Mouse (Mus musculus): ENCODE data around the gene Ulk4. TPM values are rescaled to one million over a fixed set of nuclear protein-coding genes. Genes with fewer than 3 reads are reported as not detected.

Gene Ulk4
- polyA plus RNA-seq, 1 experiment from 2014 or later = 144 TPM

- 1% methylated on average over 7 of the region's 7 CpGs for WGBS
- Histone ChIP-seq H3K27me3 (replicated peaks) (no peaks in the 10 kb centered on the region), H3K36me3 (no peaks in the 10 kb centered on the region), H3K9me3 (no peaks in the 10 kb centered on the region), H3K9ac (peak overlapping the region; percentile 95), H3K27ac (no peak overlapping the region), H3K4me1 (peaks cover 48% of the 10 kb centered on the region), H3K4me2 (replicated peaks) (peak overlapping the region; percentile 90), H3K4me3 (peak overlapping the region; percentile 91)
- ATAC-seq (ENCODE audit: low FRiP score, low read depth) = no peak
Measured at GRCm38 (mm10) chr9:121298065-121298398, 21.0 kb upstream of the Ulk4 start.

GRCm38 (mm10) chr9:121297171-121298064 is 20.4 kb upstream of the Ulk4 start, which contains the start of gene Trak1:
Gene Trak1 (plus strand): TSS chr9:121297502.
- Histone ChIP-seq H3K36me3 (no peaks in the 10 kb centered on the region), H3K27me3 (replicated peaks) (no peaks in the 10 kb centered on the region), H3K9ac (peak within 1 kb of the TSS; percentile 95), H3K4me3 (peak within 1 kb of the TSS; percentile 91), H3K4me2 (replicated peaks) (peak within 1 kb of the TSS; percentile 90), H3K9me3 (no peaks in the 10 kb centered on the region), H3K27ac (no peak within 1 kb of the TSS; the same call in 1 of the 2 replicates), H3K4me1 (peaks cover 45% of the 10 kb centered on the region)
- under 1% methylated on average over 101 of the region's 116 CpGs for WGBS
- ATAC-seq (ENCODE audit: low FRiP score, low read depth) = peak; percentile 84

- no peak overlapping the region for H3K4me2 ChIP-seq (replicated peaks)
- no peak overlapping the region for H3K4me3 ChIP-seq
- WGBS = 80% methylated on average over 7 of the region's 7 CpGs
- H3K27me3 ChIP-seq (replicated peaks) = no peaks in the 10 kb centered on the region
- H3K4me1 ChIP-seq = peaks cover 29% of the 10 kb centered on the region
- H3K9ac ChIP-seq = no peak overlapping the region
- no peak overlapping the region for H3K27ac ChIP-seq
- ATAC-seq (ENCODE audit: low FRiP score, low read depth) = no peak
- no peaks in the 10 kb centered on the region for H3K36me3 ChIP-seq
- no peaks in the 10 kb centered on the region for H3K9me3 ChIP-seq
Measured at GRCm38 (mm10) chr9:121295221-121295620, 18.2 kb upstream of the Ulk4 start.

DNA sequence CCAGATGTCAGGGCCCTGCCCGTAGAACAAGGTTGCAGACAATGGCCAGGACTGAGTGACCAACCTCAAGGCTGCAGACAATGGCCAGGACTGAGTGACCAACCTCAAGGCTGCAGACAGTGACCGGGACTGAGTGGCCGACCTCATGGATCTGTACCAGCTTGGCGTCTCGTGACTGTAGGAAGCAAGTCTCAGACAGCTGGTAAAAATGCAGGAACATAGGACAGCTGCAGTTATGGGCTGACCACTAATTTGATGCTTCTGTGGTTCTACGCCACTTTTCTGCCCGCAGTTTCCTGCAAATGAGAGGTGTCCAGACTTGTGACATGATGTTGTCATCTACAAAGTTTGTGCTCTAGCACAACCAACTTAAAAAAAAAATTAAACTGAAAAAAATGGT is 16.2 kb upstream of the Ulk4 start:
- H3K4me3 ChIP-seq = no peak overlapping the region
- no peak overlapping the region for H3K27ac ChIP-seq
- ATAC-seq (ENCODE audit: low FRiP score, low read depth) = no peak
- H3K36me3 ChIP-seq = no peaks in the 10 kb centered on the region
- H3K9me3 ChIP-seq = peaks cover 8% of the 10 kb centered on the region; the same call in 1 of the 2 replicates
- peaks cover 8% of the 10 kb centered on the region for H3K4me1 ChIP-seq
- WGBS = 89% methylated on average over 7 of the region's 7 CpGs
- no peak overlapping the region for H3K4me2 ChIP-seq (replicated peaks)
- no peak overlapping the region for H3K9ac ChIP-seq
- H3K27me3 ChIP-seq (replicated peaks) = no peaks in the 10 kb centered on the region

DNA sequence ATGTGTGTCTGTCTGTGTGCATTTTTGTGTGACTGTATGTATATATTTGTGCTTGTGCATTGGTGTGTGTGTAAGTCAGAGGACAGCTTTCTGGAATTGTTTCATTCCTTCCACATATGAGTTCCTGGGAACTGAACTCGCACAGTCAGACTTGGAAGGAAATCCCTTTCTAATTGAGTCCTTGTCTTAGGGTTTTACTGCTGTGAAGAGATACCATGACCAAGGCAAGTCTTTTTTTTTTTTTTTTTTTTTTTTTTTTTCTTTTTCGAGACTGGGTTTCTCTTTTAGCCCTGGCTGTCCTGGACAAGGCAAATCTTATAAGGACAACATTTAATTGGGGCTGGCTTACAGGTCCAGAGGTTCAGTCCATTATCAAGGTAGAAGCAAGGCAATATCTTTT is 14.3 kb upstream of the Ulk4 start:
- no peak for ATAC-seq (ENCODE audit: low FRiP score, low read depth)
- Histone ChIP-seq H3K9ac (no peak overlapping the region), H3K4me1 (no peaks in the 10 kb centered on the region), H3K4me2 (replicated peaks) (no peak overlapping the region), H3K27ac (no peak overlapping the region), H3K27me3 (replicated peaks) (no peaks in the 10 kb centered on the region), H3K36me3 (no peaks in the 10 kb centered on the region), H3K4me3 (no peak overlapping the region), H3K9me3 (peaks cover 8% of the 10 kb centered on the region; the same call in 1 of the 2 replicates)
- 77% methylated on average over 2 of the region's 2 CpGs for WGBS

- Histone ChIP-seq H3K36me3 (no peaks in the 10 kb centered on the region), H3K27me3 (replicated peaks) (no peaks in the 10 kb centered on the region), H3K4me3 (peak overlapping the region; percentile 33), H3K4me1 (no peaks in the 10 kb centered on the region), H3K27ac (no peak overlapping the region), H3K9me3 (peaks cover 17% of the 10 kb centered on the region), H3K9ac (no peak overlapping the region), H3K4me2 (replicated peaks) (peak overlapping the region; percentile 57)
- WGBS = 86% methylated on average over 3 of the region's 3 CpGs
- 0 out of 2 replicates have a peak, but pooled peaks have one; percentile 25 for ATAC-seq (ENCODE audit: low FRiP score, low read depth)
Measured at GRCm38 (mm10) chr9:121286325-121286901, 9.4 kb upstream of the Ulk4 start.

DNA sequence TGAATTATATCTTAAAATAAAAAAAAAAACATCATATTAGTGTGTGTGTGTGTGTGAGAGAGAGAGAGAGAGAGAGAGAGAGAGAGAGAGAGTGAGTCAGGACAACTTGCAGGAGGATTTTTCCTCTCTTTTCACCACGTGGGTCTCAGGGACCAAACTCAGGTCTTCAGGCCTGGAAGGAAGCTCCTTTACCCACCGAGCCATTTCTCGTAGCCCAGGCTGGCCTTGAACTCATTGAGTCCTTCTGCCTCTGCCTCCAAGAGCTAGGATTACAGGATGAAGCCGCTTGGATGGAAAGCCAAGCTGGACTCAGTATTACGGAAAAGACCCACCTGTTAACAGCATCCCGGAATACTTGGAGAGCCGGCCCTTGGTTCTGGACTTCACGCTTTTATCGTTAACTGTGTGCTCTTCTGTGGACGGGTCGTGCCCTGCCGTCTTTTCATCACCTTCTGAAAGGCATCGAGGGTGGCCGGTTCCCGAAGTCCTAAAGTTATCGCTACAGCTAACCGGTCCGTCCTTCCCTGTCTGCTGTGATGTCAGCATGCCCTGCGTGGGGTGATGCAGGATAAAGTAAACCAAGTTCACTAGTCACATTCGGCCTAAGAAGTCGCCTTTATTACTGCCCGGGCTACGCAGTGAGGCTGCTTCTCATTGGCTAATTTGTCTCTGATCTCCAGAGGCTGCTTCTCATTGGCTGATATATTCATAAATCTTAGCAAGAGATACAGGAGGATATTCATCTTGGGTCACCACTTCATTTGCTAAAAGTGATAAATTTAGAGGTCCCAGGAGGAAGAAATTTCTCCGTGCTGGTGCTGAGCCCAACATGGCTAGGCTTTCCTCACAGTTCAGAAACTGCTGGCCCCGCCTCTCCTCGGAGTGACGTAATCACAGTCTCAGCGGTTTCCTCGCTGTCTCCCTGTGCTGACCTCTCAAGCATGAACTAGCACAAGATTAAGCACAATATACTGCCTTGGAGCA is 8.6 kb upstream of the Ulk4 start:
- ATAC-seq (ENCODE audit: low FRiP score, low read depth) = peak; percentile 89
- no peak overlapping the region for H3K27ac ChIP-seq

DNA sequence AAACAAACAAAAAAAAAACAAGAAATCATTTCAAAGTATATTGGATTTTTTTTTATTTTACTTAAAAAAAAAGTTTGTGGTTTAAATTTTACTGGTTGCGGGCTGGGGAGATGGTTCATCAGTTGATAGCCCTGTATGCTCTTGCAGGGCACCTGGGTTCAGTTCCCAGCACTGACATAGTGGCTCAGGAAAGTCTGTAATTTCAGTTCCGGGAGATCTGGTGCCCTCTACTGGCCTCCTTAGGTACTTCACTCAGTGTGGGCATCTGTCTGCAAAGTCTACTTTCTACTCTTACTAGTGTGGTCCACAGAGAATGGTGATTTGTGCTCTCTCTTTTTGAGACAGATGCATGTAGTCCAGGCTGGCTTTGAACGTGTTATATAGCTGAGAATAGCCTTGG is 7.4 kb upstream of the Ulk4 start:
- ATAC-seq (ENCODE audit: low FRiP score, low read depth) = no peak
- Histone ChIP-seq H3K27ac (no peak overlapping the region), H3K27me3 (replicated peaks) (no peaks in the 10 kb centered on the region), H3K4me3 (no peak overlapping the region), H3K9me3 (peaks cover 12% of the 10 kb centered on the region; the same call in 1 of the 2 replicates), H3K36me3 (no peaks in the 10 kb centered on the region), H3K4me1 (no peaks in the 10 kb centered on the region), H3K9ac (no peak overlapping the region), H3K4me2 (replicated peaks) (no peak overlapping the region)
- WGBS = 87% methylated on average over 3 of the region's 3 CpGs

More for the DNA sequence above, 8.6 kb upstream of the Ulk4 start:
- peak overlapping the region; percentile 57 for H3K4me2 ChIP-seq (replicated peaks)
- H3K4me1 ChIP-seq = no peaks in the 10 kb centered on the region
- H3K36me3 ChIP-seq = no peaks in the 10 kb centered on the region
- H3K9me3 ChIP-seq = peaks cover 17% of the 10 kb centered on the region
- 21% methylated on average over 29 of the region's 29 CpGs for WGBS
- H3K9ac ChIP-seq = peak overlapping the region; percentile 30
- peak overlapping the region; percentile 33 for H3K4me3 ChIP-seq
- H3K27me3 ChIP-seq (replicated peaks) = no peaks in the 10 kb centered on the region

- no peak overlapping the region for H3K4me3 ChIP-seq
- no peaks in the 10 kb centered on the region for H3K4me1 ChIP-seq
- H3K36me3 ChIP-seq = no peaks in the 10 kb centered on the region
- no peak overlapping the region for H3K4me2 ChIP-seq (replicated peaks)
- no peak for ATAC-seq (ENCODE audit: low FRiP score, low read depth)
- H3K27ac ChIP-seq = no peak overlapping the region
- peaks cover 9% of the 10 kb centered on the region; the same call in 1 of the 2 replicates for H3K9me3 ChIP-seq
- no peaks in the 10 kb centered on the region for H3K27me3 ChIP-seq (replicated peaks)
- 97% methylated on average over 6 of the region's 6 CpGs for WGBS
- H3K9ac ChIP-seq = no peak overlapping the region
Measured at GRCm38 (mm10) chr9:121283620-121284185, 6.7 kb upstream of the Ulk4 start.

DNA sequence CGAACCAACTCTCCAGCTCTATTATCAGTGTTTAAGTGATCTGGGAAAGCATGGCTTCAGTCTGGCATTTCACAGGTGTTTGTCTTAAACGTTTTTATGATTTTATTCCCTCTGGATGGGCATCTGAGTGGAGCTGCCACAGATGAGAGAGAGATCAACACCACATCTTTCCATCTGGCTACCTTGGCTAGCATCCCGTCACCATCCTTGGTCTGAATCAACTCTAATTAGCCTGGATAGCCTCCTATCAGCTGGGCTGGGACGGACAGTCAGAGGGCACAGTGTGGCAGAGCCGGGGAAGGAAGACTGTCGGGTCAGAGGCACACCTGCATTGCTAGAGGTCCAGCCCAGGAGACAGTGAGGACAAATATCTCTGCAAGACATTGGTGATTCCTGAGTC is 4.9 kb upstream of the Ulk4 start:
- Histone ChIP-seq H3K4me2 (replicated peaks) (no peak overlapping the region), H3K9ac (no peak overlapping the region), H3K27me3 (replicated peaks) (no peaks in the 10 kb centered on the region), H3K27ac (no peak overlapping the region), H3K4me3 (no peak overlapping the region), H3K9me3 (peaks cover 9% of the 10 kb centered on the region; the same call in 1 of the 2 replicates), H3K36me3 (no peaks in the 10 kb centered on the region), H3K4me1 (peaks cover 5% of the 10 kb centered on the region)
- no peak for ATAC-seq (ENCODE audit: low FRiP score, low read depth)
- 83% methylated on average over 6 of the region's 6 CpGs for WGBS

GRCm38 (mm10) chr9:121279216-121279615 is 2.2 kb upstream of the Ulk4 start:
- no peaks in the 10 kb centered on the region for H3K27me3 ChIP-seq (replicated peaks)
- H3K9ac ChIP-seq = no peak overlapping the region
- ATAC-seq (ENCODE audit: low FRiP score, low read depth) = no peak
- H3K4me2 ChIP-seq (replicated peaks) = no peak overlapping the region
- peaks cover 10% of the 10 kb centered on the region for H3K4me1 ChIP-seq
- no peak overlapping the region for H3K4me3 ChIP-seq
- peaks cover 9% of the 10 kb centered on the region; the same call in 1 of the 2 replicates for H3K9me3 ChIP-seq
- 93% methylated on average over 5 of the region's 5 CpGs for WGBS
- no peaks in the 10 kb centered on the region for H3K36me3 ChIP-seq
- H3K27ac ChIP-seq = no peak overlapping the region
